Mouse (Mus musculus): ENCODE measurements at regions not wholly inside any gene's neighbourhood (a gene's known extent, or its start where the extent isn't known, plus 50 kb on each side); places are given as distances from the start of the nearest gene placed in this dataset.
A peak's percentile ranks its signal among the peaks of the same experiment; 100 is the strongest.

DNA sequence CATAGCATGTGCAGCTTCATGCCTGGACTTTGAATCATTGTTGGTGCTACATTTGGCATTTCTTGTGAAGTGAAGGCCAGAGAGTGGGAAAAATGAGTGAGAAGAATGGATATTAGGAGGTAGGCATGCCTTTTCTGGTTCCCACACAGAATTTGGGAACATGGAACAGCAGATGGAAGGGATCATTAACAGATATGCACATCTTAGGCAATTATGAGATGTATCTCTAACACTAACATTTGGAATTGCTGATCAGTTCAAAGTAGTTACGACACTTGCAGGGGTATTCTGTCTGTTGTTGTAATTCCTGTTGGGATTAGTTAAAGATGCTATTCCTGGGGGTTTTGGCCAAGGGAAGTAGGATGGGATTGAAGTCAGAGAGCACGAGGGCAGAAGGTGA, 2164.4 kb downstream of the 4930444P10Rik start:
- TF ChIP-seq SRF (IDR thresholded peaks at IDR 0.05; ENCODE audit: control insufficient read depth, insufficient read length, low read depth) (no peak), CEBPB (IDR thresholded peaks at IDR 0.05; ENCODE audit: insufficient read depth, poor library complexity, severe bottlenecking) (no peak), E2F4 (IDR thresholded peaks at IDR 0.05; ENCODE audit: insufficient read depth) (no peak), POLR2AphosphoS2 (IDR thresholded peaks at IDR 0.05; ENCODE audit: insufficient read length, low read depth) (no peak), MYOG (IDR thresholded peaks at IDR 0.05; ENCODE audit: control insufficient read depth in 1 of 3, insufficient read depth in 1 of 3, insufficient read length in 2 of 3, low read depth in 2 of 3) (no peak), TCF3 (IDR thresholded peaks at IDR 0.05; ENCODE audit: insufficient read length, low read depth) (no peak), TCF12 (IDR thresholded peaks at IDR 0.05; ENCODE audit: insufficient read depth, poor library complexity, severe bottlenecking) (no peak), POLR2A (IDR thresholded peaks at IDR 0.05; ENCODE audit: insufficient read length, low read depth) (no peak), REST (IDR thresholded peaks at IDR 0.05; ENCODE audit: insufficient read depth, insufficient read length) (no peak), MYOD1 (IDR thresholded peaks at IDR 0.05; ENCODE audit: control insufficient read depth in 1 of 3, insufficient read length in 2 of 3, low read depth in 2 of 3) (no peak), USF1 (IDR thresholded peaks at IDR 0.05; ENCODE audit: low read depth) (no peak)
- no peak overlapping the region for H3K4me2 ChIP-seq (ENCODE audit: low read depth)
- H3K4me3 ChIP-seq: no peak overlapping the region
- H3K79me2 ChIP-seq (ENCODE audit: control insufficient read depth, insufficient read depth): no peaks in the 10 kb centered on the region
- H3ac ChIP-seq (ENCODE audit: control insufficient read depth, insufficient read length): no peak overlapping the region
- H3K27me3 ChIP-seq (ENCODE audit: control insufficient read depth, insufficient read depth, insufficient read length): no peaks in the 10 kb centered on the region
- H3K36me3 ChIP-seq (ENCODE audit: control insufficient read depth, insufficient read depth): no peaks in the 10 kb centered on the region

DNA sequence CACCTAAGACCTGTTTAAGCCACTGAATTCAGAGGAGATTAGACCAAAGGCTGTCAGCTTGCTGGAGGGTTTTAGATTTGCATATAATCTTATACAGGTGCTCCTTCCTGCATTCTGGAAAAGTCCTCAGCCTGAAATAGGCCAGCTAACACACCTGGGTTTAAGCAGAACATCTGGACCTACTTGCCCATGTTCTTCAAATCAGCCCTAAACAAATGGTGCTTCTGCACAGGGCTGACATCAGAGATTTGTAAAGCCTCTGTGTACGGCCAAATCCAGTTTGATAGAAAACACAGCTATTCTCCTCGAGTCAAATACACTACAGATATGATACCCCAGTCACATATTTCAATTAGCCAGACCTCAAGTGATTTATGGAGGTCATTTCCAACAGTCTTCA, 2165.2 kb downstream of the 4930444P10Rik start:
- H3ac ChIP-seq (ENCODE audit: control insufficient read depth, insufficient read length): no peak overlapping the region
- TF ChIP-seq POLR2AphosphoS2 (IDR thresholded peaks at IDR 0.05; ENCODE audit: insufficient read length, low read depth) (no peak), POLR2A (IDR thresholded peaks at IDR 0.05; ENCODE audit: insufficient read length, low read depth) (no peak), CEBPB (IDR thresholded peaks at IDR 0.05; ENCODE audit: insufficient read depth, poor library complexity, severe bottlenecking) (no peak), MYOG (IDR thresholded peaks at IDR 0.05; ENCODE audit: control insufficient read depth in 1 of 3, insufficient read depth in 1 of 3, insufficient read length in 2 of 3, low read depth in 2 of 3) (no peak), USF1 (IDR thresholded peaks at IDR 0.05; ENCODE audit: low read depth) (no peak), TCF12 (IDR thresholded peaks at IDR 0.05; ENCODE audit: insufficient read depth, poor library complexity, severe bottlenecking) (no peak), MYOD1 (IDR thresholded peaks at IDR 0.05; ENCODE audit: control insufficient read depth in 1 of 3, insufficient read length in 2 of 3, low read depth in 2 of 3) (no peak), TCF3 (IDR thresholded peaks at IDR 0.05; ENCODE audit: insufficient read length, low read depth) (no peak), REST (IDR thresholded peaks at IDR 0.05; ENCODE audit: insufficient read depth, insufficient read length) (no peak), MAX (IDR thresholded peaks at IDR 0.05; ENCODE audit: low read depth) (no peak), SRF (IDR thresholded peaks at IDR 0.05; ENCODE audit: control insufficient read depth, insufficient read length, low read depth) (no peak), E2F4 (IDR thresholded peaks at IDR 0.05; ENCODE audit: insufficient read depth) (no peak)
- H3K36me3 ChIP-seq (ENCODE audit: control insufficient read depth, insufficient read depth): no peaks in the 10 kb centered on the region

DNA sequence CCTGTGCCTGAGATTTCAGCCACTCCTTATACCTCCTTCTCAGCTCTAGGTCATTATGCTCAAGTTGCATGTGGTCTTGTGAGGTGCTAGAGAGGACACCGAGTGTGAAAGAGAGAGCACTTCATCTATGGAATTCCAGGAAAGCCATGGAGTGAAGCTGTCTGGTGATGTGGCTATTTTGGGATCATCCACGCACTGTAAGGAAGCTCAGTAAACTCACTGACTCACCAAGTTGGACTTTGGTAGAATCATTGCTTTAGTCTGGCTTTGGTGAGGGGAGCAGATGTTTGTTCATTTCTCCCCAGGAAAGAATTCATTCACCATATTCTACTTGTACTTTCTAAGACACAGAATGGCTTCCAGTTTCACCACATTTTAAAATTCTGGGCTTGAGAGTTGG, 2167.1 kb downstream of the 4930444P10Rik start:
- Histone ChIP-seq H3K36me3 (ENCODE audit: control insufficient read depth, insufficient read depth) (no peaks in the 10 kb centered on the region), H3K4me3 (no peak overlapping the region), H3K27me3 (ENCODE audit: control insufficient read depth, insufficient read depth, insufficient read length) (no peaks in the 10 kb centered on the region), H3K79me2 (ENCODE audit: control insufficient read depth, insufficient read depth) (no peaks in the 10 kb centered on the region), H3ac (ENCODE audit: control insufficient read depth, insufficient read length) (no peak overlapping the region), H3K4me2 (ENCODE audit: low read depth) (peak overlapping the region; percentile 26)
- no peak for TF ChIP-seq TCF12 (IDR thresholded peaks at IDR 0.05; ENCODE audit: insufficient read depth, poor library complexity, severe bottlenecking)
- no peak for TF ChIP-seq REST (IDR thresholded peaks at IDR 0.05; ENCODE audit: insufficient read depth, insufficient read length)
- no peak for TF ChIP-seq MAX (IDR thresholded peaks at IDR 0.05; ENCODE audit: low read depth)
- TF ChIP-seq MYOG (IDR thresholded peaks at IDR 0.05; ENCODE audit: control insufficient read depth in 1 of 3, insufficient read depth in 1 of 3, insufficient read length in 2 of 3, low read depth in 2 of 3): no peak
- no peak for TF ChIP-seq CEBPB (IDR thresholded peaks at IDR 0.05; ENCODE audit: insufficient read depth, poor library complexity, severe bottlenecking)
- TF ChIP-seq E2F4 (IDR thresholded peaks at IDR 0.05; ENCODE audit: insufficient read depth): no peak
- no peak for TF ChIP-seq USF1 (IDR thresholded peaks at IDR 0.05; ENCODE audit: low read depth)
- TF ChIP-seq POLR2AphosphoS2 (IDR thresholded peaks at IDR 0.05; ENCODE audit: insufficient read length, low read depth): no peak
- no peak for TF ChIP-seq TCF3 (IDR thresholded peaks at IDR 0.05; ENCODE audit: insufficient read length, low read depth)
- TF ChIP-seq POLR2A (IDR thresholded peaks at IDR 0.05; ENCODE audit: insufficient read length, low read depth): no peak
- TF ChIP-seq SRF (IDR thresholded peaks at IDR 0.05; ENCODE audit: control insufficient read depth, insufficient read length, low read depth): no peak
- no peak for TF ChIP-seq MYOD1 (IDR thresholded peaks at IDR 0.05; ENCODE audit: control insufficient read depth in 1 of 3, insufficient read length in 2 of 3, low read depth in 2 of 3)

More for the DNA sequence above, 2165.2 kb downstream of the 4930444P10Rik start:
- no peak overlapping the region for H3K4me3 ChIP-seq
- no peak overlapping the region for H3K4me2 ChIP-seq (ENCODE audit: low read depth)
- H3K27me3 ChIP-seq (ENCODE audit: control insufficient read depth, insufficient read depth, insufficient read length): no peaks in the 10 kb centered on the region
- H3K79me2 ChIP-seq (ENCODE audit: control insufficient read depth, insufficient read depth): no peaks in the 10 kb centered on the region

GRCm38 (mm10) chr1:13915216-13915615, 2177.9 kb downstream of the 4930444P10Rik start:
- no peaks in the 10 kb centered on the region for H3K36me3 ChIP-seq (ENCODE audit: control insufficient read depth, insufficient read depth)

More at GRCm38 (mm10) chr1:13915216-13915615, 2177.9 kb downstream of the 4930444P10Rik start:
- H3ac ChIP-seq (ENCODE audit: control insufficient read depth, insufficient read length): no peak overlapping the region
- H3K4me3 ChIP-seq: no peak overlapping the region
- no peak for TF ChIP-seq MYOD1 (IDR thresholded peaks at IDR 0.05; ENCODE audit: control insufficient read depth in 1 of 3, insufficient read length in 2 of 3, low read depth in 2 of 3)
- no peak for TF ChIP-seq MAX (IDR thresholded peaks at IDR 0.05; ENCODE audit: low read depth)
- TF ChIP-seq SRF (IDR thresholded peaks at IDR 0.05; ENCODE audit: control insufficient read depth, insufficient read length, low read depth): no peak
- no peak for TF ChIP-seq TCF12 (IDR thresholded peaks at IDR 0.05; ENCODE audit: insufficient read depth, poor library complexity, severe bottlenecking)
- TF ChIP-seq E2F4 (IDR thresholded peaks at IDR 0.05; ENCODE audit: insufficient read depth): no peak
- no peak for TF ChIP-seq POLR2A (IDR thresholded peaks at IDR 0.05; ENCODE audit: insufficient read length, low read depth)
- no peaks in the 10 kb centered on the region for H3K27me3 ChIP-seq (ENCODE audit: control insufficient read depth, insufficient read depth, insufficient read length)
- H3K4me2 ChIP-seq (ENCODE audit: low read depth): peak overlapping the region; percentile 26
- no peaks in the 10 kb centered on the region for H3K79me2 ChIP-seq (ENCODE audit: control insufficient read depth, insufficient read depth)
